Mouse (Mus musculus) megakaryocyte, embryonic 14.5 days (primary cell): ENCODE measurements around the gene Gm5592. TPM values are rescaled to one million over a fixed set of nuclear protein-coding genes. Genes with fewer than 3 reads are reported as not detected.
"Not testable (repeated sequence)": the region's sequence is repeated elsewhere in the genome, so short reads cannot be mapped to it uniquely, and the experiment has no call there.

Experiments
- H3K27me3 ChIP-seq: replicated peaks from 2 replicates; pipeline ENCODE3; 2012; ENCODE audit warnings: inconsistent platforms
- H3K36me3 ChIP-seq: replicated peaks from 2 replicates; pipeline ENCODE3; 2012; ENCODE audit warnings: low read length, inconsistent platforms, mixed read lengths
- H3K4me1 ChIP-seq: 2 replicates; pipeline ENCODE4 v1.6.1; 2012; ENCODE audit warnings: inconsistent platforms
- H3K4me3 ChIP-seq: replicated peaks from 2 replicates; pipeline ENCODE3; 2012; ENCODE audit warnings: moderate library complexity, mild to moderate bottlenecking, inconsistent platforms
- H3K9me3 ChIP-seq: 2 replicates; pipeline ENCODE4 v1.6.1; 2012; ENCODE audit warnings: inconsistent platforms
- FLI1 ChIP-seq: IDR thresholded peaks from 2 replicates; pipeline ENCODE4 v1.6.1; 2012; ENCODE audit warnings: low read length, inconsistent platforms, mixed read lengths
- GATA1 ChIP-seq: IDR thresholded peaks from 3 replicates; pipeline ENCODE4 v1.6.1; 2012; ENCODE audit warnings: mixed read lengths, low read length, inconsistent platforms, borderline replicate concordance
- polyA plus RNA-seq: library from polyadenylated mRNA; stranded (reverse); fragments of >175 nt; gene quantifications from 2 replicates; pipeline ENCODE4 v1.2.3, GENCODE M21; 2012; ENCODE audit warnings: low replicate concordance; ENCODE audit not compliant: insufficient read depth

Gm5592 gene
- polyA plus RNA-seq = not detected in 2 replicates

DNA sequence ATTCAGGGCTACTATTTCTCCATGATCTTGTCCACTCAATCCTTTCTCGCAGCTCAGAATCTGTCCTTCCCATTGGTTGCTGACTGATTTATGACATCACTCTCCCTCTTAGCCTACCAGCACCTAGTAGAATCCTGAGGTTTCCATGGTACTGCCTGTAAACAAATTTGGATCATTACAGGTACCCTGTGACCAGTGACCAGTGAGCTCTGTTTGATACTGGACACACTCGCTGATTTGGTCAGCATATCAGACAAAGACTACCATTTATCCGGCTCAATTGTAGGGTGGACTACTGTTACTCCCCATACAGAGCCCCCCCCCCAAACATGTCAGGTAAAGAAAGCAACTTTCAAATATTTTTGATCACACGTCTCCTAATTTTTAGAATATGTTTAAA, at the start of gene Gm5592:
TSS of gene Gm5592 (plus strand) at position 301 of the 400 bp plus-strand sequence.
- H3K9me3 ChIP-seq, H3K27me3 ChIP-seq, H3K36me3 ChIP-seq, H3K4me1 ChIP-seq, H3K4me3 ChIP-seq: not testable (repeated sequence)

GRCm38 (mm10) chr7:41155806-41156205, 2.2 kb downstream of the Gm5592 start:
- H3K4me3 ChIP-seq, H3K36me3 ChIP-seq, H3K4me1 ChIP-seq, H3K9me3 ChIP-seq, H3K27me3 ChIP-seq: not testable (repeated sequence)

DNA sequence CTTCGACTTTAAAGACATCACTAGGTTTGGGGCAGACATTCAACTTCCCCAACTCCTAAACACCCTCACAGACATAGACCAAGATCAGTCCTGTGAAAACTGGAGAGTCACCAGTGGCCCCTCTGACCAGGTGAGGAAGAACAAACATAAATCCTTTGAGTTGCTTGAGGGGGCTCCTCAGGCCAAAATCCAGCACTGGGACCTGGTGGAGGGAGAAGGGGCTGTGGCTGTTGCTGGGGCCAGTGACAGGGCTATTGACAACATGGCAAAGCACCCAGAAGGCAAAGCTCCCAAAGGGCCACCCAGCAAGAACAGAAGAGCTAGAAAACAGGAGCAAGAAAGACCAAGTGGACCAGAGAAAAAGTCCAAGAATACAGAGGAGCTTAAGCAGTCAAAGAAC, 4.2 kb downstream of the Gm5592 start:
- H3K36me3 ChIP-seq, H3K27me3 ChIP-seq: not testable (repeated sequence)

GRCm38 (mm10) chr7:41158562-41158961, 4.9 kb downstream of the Gm5592 start:
- H3K36me3 ChIP-seq, H3K9me3 ChIP-seq, H3K4me3 ChIP-seq, H3K4me1 ChIP-seq, H3K27me3 ChIP-seq: not testable (repeated sequence)

More for the DNA sequence above, 4.2 kb downstream of the Gm5592 start:
- not testable (repeated sequence) for H3K9me3 ChIP-seq, H3K4me3 ChIP-seq, H3K4me1 ChIP-seq

- H3K9me3 ChIP-seq = no peaks in the 10 kb centered on the region; the same call in 1 of the 2 replicates
- H3K36me3 ChIP-seq = no peaks in the 10 kb centered on the region
- H3K27me3 ChIP-seq = no peaks in the 10 kb centered on the region
- TF ChIP-seq GATA1 (no peak), FLI1 (no peak)
- H3K4me3 ChIP-seq = no peak overlapping the region
- no peaks in the 10 kb centered on the region for H3K4me1 ChIP-seq
These were observed 40.0 kb downstream of the Gm5592 start for GRCm38 (mm10) chr7:41193671-41194070.

Other genes starting within 250 kb of the Gm5592 start
- gene 4930433I11Rik, start 166.3 kb upstream of the Gm5592 start, polyA plus RNA-seq = not detected in 2 replicates
- not detected in 2 replicates for gene Gm4884, start 121.1 kb upstream of the Gm5592 start, polyA plus RNA-seq
- 0.53 TPM in 1 of 2 replicates, not detected in the other for gene AI987944, start 239.5 kb downstream of the Gm5592 start, polyA plus RNA-seq